Mouse (Mus musculus) v-Abl transformed pro-B cells (cell line): ENCODE measurements around the gene Gm13090.

Experiments
- in situ Hi-C, 2 experiments: fragments of 400-800 bp; cut with MboI; formaldehyde crosslinking; loops; one replicate each; pipeline ENCODE4 v1.15.1; 2025; ENCODE audit not compliant: unreplicated experiment in 2 of 2

Gm13090 gene

GRCm38 (mm10) chr4:151132493-151132892 lies 43.1 kb downstream of the Gm13090 start:
- in situ Hi-C loops = loop anchor here (25.0 kb wide), 1 partner anchor 470 kb away; the partner anchor contains the start of gene Slc45a1 (in 2 of the 2)

GRCm38 (mm10) chr4:151133760-151134159 lies 44.4 kb downstream of the Gm13090 start:
- in situ Hi-C loops = loop anchor here (25.0 kb wide), 1 partner anchor 471 kb away; the partner anchor contains the start of gene Slc45a1 (in 2 of the 2)

- in situ Hi-C loops = loop anchor here (25.0 kb wide), 1 partner anchor 473 kb away; the partner anchor contains the start of gene Slc45a1 (in 2 of the 2)
Measured at GRCm38 (mm10) chr4:151135491-151135890, 46.1 kb downstream of the Gm13090 start.

GRCm38 (mm10) chr4:151137701-151138100 lies 48.3 kb downstream of the Gm13090 start:
- in situ Hi-C loops = loop anchor here (25.0 kb wide), 1 partner anchor 475 kb away; the partner anchor contains the start of gene Slc45a1 (in 2 of the 2)

- in situ Hi-C loops = loop anchor here (25.0 kb wide), 1 partner anchor 476 kb away; the partner anchor contains the start of gene Slc45a1 (in 2 of the 2)
Measured at GRCm38 (mm10) chr4:151138135-151138534, 48.8 kb downstream of the Gm13090 start.

GRCm38 (mm10) chr4:151138586-151138985 lies 49.2 kb downstream of the Gm13090 start:
- in situ Hi-C loops = loop anchor here (25.0 kb wide), 1 partner anchor 476 kb away; the partner anchor contains the start of gene Slc45a1 (in 2 of the 2)

- in situ Hi-C loops = loop anchor here (25.0 kb wide), 1 partner anchor 477 kb away; the partner anchor contains the start of gene Slc45a1 (in 2 of the 2)
Measured at GRCm38 (mm10) chr4:151139053-151139840, 49.9 kb downstream of the Gm13090 start.

GRCm38 (mm10) chr4:151140368-151140982 lies 51.1 kb downstream of the Gm13090 start:
- in situ Hi-C loops = loop anchor here (5.0 to 25.0 kb wide), 5 partner anchors 66 to 712 kb away; partner anchors contain the start of gene Slc45a1 (in 2 of the 2)
